Mouse (Mus musculus): ENCODE measurements around the gene Lyrm9. TPM values are rescaled to one million over a fixed set of nuclear protein-coding genes. Genes with fewer than 3 reads are reported as not detected.

Gene Lyrm9
- total and polyA plus RNA-seq, 3 experiments: 31.6 to 48.6 TPM; not detected in 1

Other genes with a start within 250 kb of the Lyrm9 start
- gene Nlk, start 129.2 kb upstream of the Lyrm9 start, total RNA-seq (2012; rRNA removed): 17.9 and 20.0 TPM in 2 replicates
- 10 to 100 TPM in 1 of 2 experiments, not detected in 1; 16.9 TPM for gene Nlk, start 129.2 kb upstream of the Lyrm9 start, polyA plus RNA-seq (2012; ENCODE audit: insufficient read depth in 1 of 2, insufficient read length in 2 of 2, low read depth in 1 of 2, low replicate concordance in 2 of 2, missing spikeins in 1 of 2)
- gene Ccnq, start 74.9 kb upstream of the Lyrm9 start, total RNA-seq (2012; rRNA removed): 74.1 and 77.5 TPM in 2 replicates
- 10 to 100 TPM in 1 of 2 experiments, not detected in 1; 80.5 TPM for gene Ccnq, start 74.9 kb upstream of the Lyrm9 start, polyA plus RNA-seq (2012; ENCODE audit: insufficient read depth in 1 of 2, insufficient read length in 2 of 2, low read depth in 1 of 2, low replicate concordance in 2 of 2, missing spikeins in 1 of 2)
- gene Nos2, start 94.2 kb downstream of the Lyrm9 start, total RNA-seq (2012; rRNA removed): not detected in 2 replicates
- gene Nos2, start 94.2 kb downstream of the Lyrm9 start, polyA plus RNA-seq (2012; ENCODE audit: insufficient read depth in 1 of 2, insufficient read length in 2 of 2, low read depth in 1 of 2, low replicate concordance in 2 of 2, missing spikeins in 1 of 2): not detected
- 160 and 184 TPM in 2 replicates for gene Lgals9, start 158.4 kb downstream of the Lyrm9 start, total RNA-seq (2012; rRNA removed)
- gene Lgals9, start 158.4 kb downstream of the Lyrm9 start, polyA plus RNA-seq (2012; ENCODE audit: insufficient read depth in 1 of 2, insufficient read length in 2 of 2, low read depth in 1 of 2, low replicate concordance in 2 of 2, missing spikeins in 1 of 2): 100 to 1,000 TPM; 228 to 287 TPM